Mouse (Mus musculus) layer of hippocampus, adult 9-11 months (tissue): ENCODE data around the gene H2-T22.

Experiments used
- DNase-seq: peaks from one replicate; pipeline ENCODE4 v3.0.0; 2022

Gene H2-T22

GRCm38 (mm10) chr17:35997713-35998510 is 44.6 kb downstream of the H2-T22 start:
- DNase-seq, result no peak

DNA sequence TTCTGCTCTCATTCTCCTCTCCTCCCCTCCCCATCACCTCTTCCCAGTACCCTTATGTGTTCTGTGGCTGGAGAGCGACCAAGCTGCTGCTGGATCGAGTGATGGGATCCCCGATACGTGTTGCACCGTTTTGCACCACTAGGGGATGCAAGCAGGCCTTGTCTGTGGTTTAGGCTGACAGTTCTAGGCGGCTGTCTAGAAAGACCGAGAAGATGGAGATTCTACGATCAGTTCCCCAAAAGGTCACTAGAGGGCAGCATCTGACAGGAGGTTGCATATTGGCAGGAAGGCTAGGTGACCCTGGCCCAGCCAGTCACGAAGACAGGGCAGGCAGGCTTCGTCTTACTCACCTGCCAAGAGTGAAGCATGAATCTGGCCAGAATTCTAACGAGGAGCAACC is 45.6 kb downstream of the H2-T22 start:
- DNase-seq, result peak; percentile 93

- no peak for DNase-seq
These were observed 47.7 kb downstream of the H2-T22 start for GRCm38 (mm10) chr17:35994879-35995240.

GRCm38 (mm10) chr17:35994175-35994878 is 48.2 kb downstream of the H2-T22 start:
- DNase-seq, result peak; percentile 78

DNA sequence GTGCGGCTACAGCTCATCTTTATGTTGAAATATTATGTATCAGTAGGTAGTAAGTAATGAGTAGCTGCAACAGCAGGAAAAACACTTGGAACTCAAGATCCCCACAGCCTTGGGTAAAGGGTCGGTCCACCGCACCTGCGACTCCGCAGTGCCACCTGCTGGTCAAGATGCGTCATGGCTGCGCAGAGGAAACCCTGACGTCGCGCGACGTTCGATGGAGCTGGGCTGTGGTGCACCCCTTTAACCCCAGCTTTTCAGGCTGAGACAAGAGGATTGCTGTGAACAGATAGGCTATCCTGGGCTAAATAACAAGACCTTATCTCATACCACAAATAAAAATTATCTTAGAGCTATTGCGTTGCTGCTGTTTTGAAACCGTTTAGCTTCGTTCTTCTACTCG is 48.9 kb downstream of the H2-T22 start:
- peak; percentile 62 for DNase-seq

DNA sequence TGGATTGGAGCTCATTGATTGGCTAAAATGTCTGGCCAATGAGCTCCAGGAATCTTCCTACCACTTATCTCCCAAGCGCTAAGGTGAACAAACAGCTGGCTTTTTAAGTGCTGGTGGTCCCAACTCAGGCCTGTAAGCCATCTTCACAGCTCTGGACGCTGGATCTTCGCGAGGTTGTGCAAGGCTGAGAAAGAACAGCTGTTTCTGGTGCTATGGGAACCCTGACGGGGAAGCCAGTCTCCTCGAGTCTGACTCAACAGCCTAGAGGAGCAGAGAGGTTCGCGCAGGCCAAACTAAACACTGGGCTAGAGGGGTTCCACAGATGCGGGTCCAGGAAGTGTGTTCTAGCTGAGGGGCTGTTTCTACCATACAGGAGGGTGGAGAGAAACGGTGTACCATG is 50.8 kb downstream of the H2-T22 start:
- no peak for DNase-seq
